Mouse (Mus musculus): Measurements from ENCODE around the gene Pawr. TPM values are rescaled to one million over a fixed set of nuclear protein-coding genes. Genes with fewer than 3 reads are reported as not detected.
"Not testable (repeated sequence)": the region's sequence is repeated elsewhere in the genome, so short reads cannot be mapped to it uniquely, and the experiment has no call there.

The Pawr gene
- total RNA-seq, 2 experiments from 2014 or later: not detected

- ATAC-seq (replicated peaks; ENCODE audit: low FRiP score, poor library complexity, severe bottlenecking): no peak
Measured at GRCm38 (mm10) chr10:108311396-108311795, 20.5 kb upstream of the Pawr start.

- no peak for ATAC-seq (replicated peaks; ENCODE audit: low FRiP score, poor library complexity, severe bottlenecking)
Measured at GRCm38 (mm10) chr10:108313845-108314244, 18.1 kb upstream of the Pawr start.

- no peak for ATAC-seq (replicated peaks; ENCODE audit: low FRiP score, poor library complexity, severe bottlenecking)
Measured at GRCm38 (mm10) chr10:108314396-108314795, 17.5 kb upstream of the Pawr start.

GRCm38 (mm10) chr10:108315236-108315635 lies 16.7 kb upstream of the Pawr start:
- ATAC-seq (replicated peaks; ENCODE audit: low FRiP score, poor library complexity, severe bottlenecking): no peak

- ATAC-seq (replicated peaks; ENCODE audit: low FRiP score, poor library complexity, severe bottlenecking): no peak
Measured at GRCm38 (mm10) chr10:108328356-108328755, 3.6 kb upstream of the Pawr start.

- ATAC-seq (replicated peaks; ENCODE audit: low FRiP score, poor library complexity, severe bottlenecking): no peak
Measured at GRCm38 (mm10) chr10:108328983-108329382, 2.9 kb upstream of the Pawr start.

GRCm38 (mm10) chr10:108329771-108330170 lies 2.1 kb upstream of the Pawr start:
- ATAC-seq (replicated peaks; ENCODE audit: low FRiP score, poor library complexity, severe bottlenecking): no peak

GRCm38 (mm10) chr10:108330964-108331363 lies 957 bp upstream of the Pawr start:
- no peak for ATAC-seq (replicated peaks; ENCODE audit: low FRiP score, poor library complexity, severe bottlenecking)

GRCm38 (mm10) chr10:108332571-108333541 lies 935 bp downstream of the Pawr start:
- ATAC-seq (replicated peaks; ENCODE audit: low FRiP score, poor library complexity, severe bottlenecking): no peak

- no peak for ATAC-seq (replicated peaks; ENCODE audit: low FRiP score, poor library complexity, severe bottlenecking)
Measured at GRCm38 (mm10) chr10:108333642-108334041, 1.7 kb downstream of the Pawr start.

- ATAC-seq (replicated peaks; ENCODE audit: low FRiP score, poor library complexity, severe bottlenecking): no peak
Measured at GRCm38 (mm10) chr10:108334096-108334495, 2.2 kb downstream of the Pawr start.

GRCm38 (mm10) chr10:108335736-108336292 lies 3.9 kb downstream of the Pawr start:
- no peak for ATAC-seq (replicated peaks; ENCODE audit: low FRiP score, poor library complexity, severe bottlenecking)

GRCm38 (mm10) chr10:108336581-108336980 lies 4.7 kb downstream of the Pawr start:
- ATAC-seq (replicated peaks; ENCODE audit: low FRiP score, poor library complexity, severe bottlenecking): no peak

- no peak for ATAC-seq (replicated peaks; ENCODE audit: low FRiP score, poor library complexity, severe bottlenecking)
Measured at GRCm38 (mm10) chr10:108338055-108338961, 6.4 kb downstream of the Pawr start.

GRCm38 (mm10) chr10:108339118-108339517 lies 7.2 kb downstream of the Pawr start:
- ATAC-seq (replicated peaks; ENCODE audit: low FRiP score, poor library complexity, severe bottlenecking): no peak

- no peak for ATAC-seq (replicated peaks; ENCODE audit: low FRiP score, poor library complexity, severe bottlenecking)
Measured at GRCm38 (mm10) chr10:108339872-108340271, 8.0 kb downstream of the Pawr start.

GRCm38 (mm10) chr10:108343734-108344133 lies 11.8 kb downstream of the Pawr start:
- ATAC-seq (replicated peaks; ENCODE audit: low FRiP score, poor library complexity, severe bottlenecking): no peak

- no peak for ATAC-seq (replicated peaks; ENCODE audit: low FRiP score, poor library complexity, severe bottlenecking)
Measured at GRCm38 (mm10) chr10:108345123-108345522, 13.2 kb downstream of the Pawr start.

GRCm38 (mm10) chr10:108346301-108346700 lies 14.4 kb downstream of the Pawr start:
- not testable (repeated sequence) for ATAC-seq (replicated peaks; ENCODE audit: low FRiP score, poor library complexity, severe bottlenecking)
